ENCODE assay signal across 10 mouse cellular contexts in genomic region chr5:128552136-128552890, GRCm38 (mm10). TPM values are rescaled to one million over a fixed set of nuclear protein-coding genes. Genes with fewer than 3 reads are reported as not detected.
DNase-seq lines count a peak whose midpoint lies in the region; ATAC-seq and TF ChIP-seq lines count a peak whose summit lies in the region.
"Had no signal": no experiment of that assay in that cellular context is flagged by ENCODE, and none has a peak within 500 bp of the region (broad histone marks: within the 10 kb centered on the region; RNA-seq: fewer than 3 reads in every experiment).

No protein-coding gene starts in this region.

- no peaks in the 10 kb centered on the region for H3K36me3 ChIP-seq in lung, postnatal 0 days (ENCODE audit: insufficient read depth, low read length)
- H3K36me3 ChIP-seq in limb, embryonic 11.5 days (ENCODE audit: control insufficient read depth, insufficient read depth, low read length): no peaks in the 10 kb centered on the region
- no peaks in the 10 kb centered on the region for H3K36me3 ChIP-seq in stomach, embryonic 16.5 days (ENCODE audit: control insufficient read depth, insufficient read depth, low read length)

- peak overlapping the region; percentile 46 for H3K4me2 ChIP-seq in lung, postnatal 0 days (replicated peaks; ENCODE audit: low read depth, low read length)
- peak overlapping the region; percentile 50 for H3K4me2 ChIP-seq in limb, embryonic 11.5 days (ENCODE audit: low read depth, severe bottlenecking)
- peak overlapping the region; percentile 40 for H3K4me2 ChIP-seq in stomach, embryonic 16.5 days (ENCODE audit: low read depth, low read length)

- H3K27ac ChIP-seq in lung, postnatal 0 days (ENCODE audit: low read length): no peak overlapping the region
- no peak overlapping the region for H3K27ac ChIP-seq in limb, embryonic 11.5 days (replicated peaks; ENCODE audit: low read depth, low read length)
- no peak overlapping the region for H3K27ac ChIP-seq in stomach, embryonic 16.5 days (ENCODE audit: low read length)

- no peak for TF ChIP-seq CTCF in lung, postnatal 0 days (IDR thresholded peaks at IDR 0.05)

- H3K4me1 ChIP-seq in lung, postnatal 0 days (ENCODE audit: insufficient read depth, low read depth, low read length): no peaks in the 10 kb centered on the region
- H3K4me1 ChIP-seq in limb, embryonic 11.5 days (ENCODE audit: control insufficient read depth, insufficient read depth, low read length): peaks cover 10% of the 10 kb centered on the region; the same call in 1 of the 2 replicates
- 0 out of 2 replicates have a peak, but pooled peaks cover 4% of the 10 kb centered on the region for H3K4me1 ChIP-seq in stomach, embryonic 16.5 days (ENCODE audit: control insufficient read depth, insufficient read depth, low read length)

- 0 out of 2 replicates have a peak, but pooled peaks have one; percentile 47 for ATAC-seq in frontal cortex, adult (ENCODE audit: low TSS enrichment)
- no peak for ATAC-seq in lung, postnatal 0 days
- ATAC-seq in limb, embryonic 11.5 days (ENCODE audit: insufficient number of reproducible peaks, low FRiP score, low TSS enrichment, low read depth): no peak
- no peak for ATAC-seq in stomach, embryonic 16.5 days (ENCODE audit: insufficient read depth, low FRiP score)

- peaks cover 3% of the 10 kb centered on the region; the same call in 1 of the 2 replicates for H3K27me3 ChIP-seq in lung, postnatal 0 days (replicated peaks; ENCODE audit: insufficient read depth, low read length)
- H3K27me3 ChIP-seq in limb, embryonic 11.5 days (ENCODE audit: control insufficient read depth, insufficient read depth, low read length): 0 out of 2 replicates have a peak, but pooled peaks cover 2% of the 10 kb centered on the region
- H3K27me3 ChIP-seq in stomach, embryonic 16.5 days (ENCODE audit: control insufficient read depth, insufficient read depth, low read length): peaks cover 15% of the 10 kb centered on the region

- DNase-seq in frontal cortex, postnatal 14 days (ENCODE audit: low spot score in 2 of 2): no peak
- DNase-seq in lung, postnatal 0 days (ENCODE audit: low spot score): no peak
- no peak for DNase-seq in lung, postnatal 36 days
- DNase-seq in limb, embryonic 11.5 days (ENCODE audit: low spot score): peak; percentile 46
- DNase-seq in gastrocnemius, postnatal 25 days: no peak
- DNase-seq in kidney, adult 8-10 months: no peak

- no peaks in the 10 kb centered on the region for H3K9me3 ChIP-seq in lung, postnatal 0 days (ENCODE audit: low read length)
- no peaks in the 10 kb centered on the region for H3K9me3 ChIP-seq in limb, embryonic 11.5 days (ENCODE audit: control insufficient read depth, low read length)
- no peaks in the 10 kb centered on the region for H3K9me3 ChIP-seq in stomach, embryonic 16.5 days (replicated peaks; ENCODE audit: control insufficient read depth, low read length)

- H3K4me3 ChIP-seq in lung, postnatal 0 days (ENCODE audit: low read depth, low read length): peak overlapping the region; percentile 23; the same call in 1 of the 2 replicates
- peak overlapping the region; percentile 15; the same call in 1 of the 2 replicates for H3K4me3 ChIP-seq in limb, embryonic 11.5 days (ENCODE audit: low read depth, low read length)
- H3K4me3 ChIP-seq in stomach, embryonic 16.5 days (replicated peaks; ENCODE audit: low read length): peak overlapping the region; percentile 11

- no peak for TF ChIP-seq EP300 in lung, postnatal 0 days (IDR thresholded peaks at IDR 0.05)

- WGBS in lung, postnatal 0 days: 11% methylated on average over 28 of the region's 28 CpGs
- WGBS in limb, embryonic 11.5 days: 10% methylated on average over 28 of the region's 28 CpGs
- WGBS in stomach, embryonic 16.5 days: 12% methylated on average over 28 of the region's 28 CpGs

- no peak overlapping the region for H3K9ac ChIP-seq in lung, postnatal 0 days (replicated peaks; ENCODE audit: low read depth)
- H3K9ac ChIP-seq in limb, embryonic 11.5 days (ENCODE audit: low read length): peak overlapping the region; percentile 22
- no peak overlapping the region for H3K9ac ChIP-seq in stomach, embryonic 16.5 days (ENCODE audit: low read length)

RNA-seq across cellular contexts. Expression of gene Fzd10, which starts 48.3 kb away (rescaled TPM):
- 0.29 and 0.35 TPM in 2 replicates for polyA plus RNA-seq in lung, postnatal 0 days (2015; fragmentation: Nextera tagmentation; extraction: Ambion mirVana)
- polyA plus RNA-seq in limb, embryonic 11.5 days (2014; fragmentation: Nextera tagmentation; extraction: Ambion mirVana): 7.9 and 8.5 TPM in 2 replicates
- polyA plus RNA-seq in stomach, embryonic 16.5 days (2015; fragmentation: Nextera tagmentation; extraction: Ambion mirVana): 1.4 and 1.5 TPM in 2 replicates
- total RNA-seq in gastrocnemius, postnatal 25 days (2021): 1 to 10 TPM; 3.3 to 4.2 TPM
- total RNA-seq: liver, adult 2 months had no signal
- polyA plus RNA-seq: C2C12; liver, adult 2 months had no signal
